Mouse (Mus musculus): ENCODE results near the gene Oprl1. TPM values are rescaled to one million over a fixed set of nuclear protein-coding genes. Genes with fewer than 3 reads are reported as not detected.

The Oprl1 gene
- polyA plus RNA-seq, 1 experiment from 2014 or later, result 102 TPM

GRCm38 (mm10) chr2:181677096-181677754 is 37.6 kb upstream of the Oprl1 start:
- Histone ChIP-seq H3K27ac (no peak overlapping the region), H3K4me3 (replicated peaks; ENCODE audit: low read length) (no peak overlapping the region), H3K27me3 (ENCODE audit: control insufficient read depth, insufficient read depth, low read length) (peaks cover 10% of the 10 kb centered on the region), H3K9ac (no peak overlapping the region), H3K36me3 (replicated peaks; ENCODE audit: control insufficient read depth, insufficient read depth) (no peaks in the 10 kb centered on the region), H3K4me1 (replicated peaks; ENCODE audit: control insufficient read depth, insufficient read depth, low read length) (peaks cover 27% of the 10 kb centered on the region), H3K9me3 (ENCODE audit: control insufficient read depth, low read length) (no peaks in the 10 kb centered on the region), H3K4me2 (replicated peaks) (no peak overlapping the region)
- ATAC-seq (ENCODE audit: low FRiP score), result no peak
- 56% methylated on average over 5 of the region's 5 CpGs for WGBS
- DNase-seq (ENCODE audit: low spot score), result no peak

- DNase-seq (ENCODE audit: low spot score), result no peak
- no peak overlapping the region for H3K27ac ChIP-seq
- no peak overlapping the region for H3K4me3 ChIP-seq (replicated peaks; ENCODE audit: low read length)
- no peak for ATAC-seq (ENCODE audit: low FRiP score)
- H3K4me2 ChIP-seq (replicated peaks), result no peak overlapping the region
- H3K27me3 ChIP-seq (ENCODE audit: control insufficient read depth, insufficient read depth, low read length), result peaks cover 5% of the 10 kb centered on the region
- 60% methylated on average over 3 of the region's 3 CpGs for WGBS
- H3K4me1 ChIP-seq (replicated peaks; ENCODE audit: control insufficient read depth, insufficient read depth, low read length), result peaks cover 27% of the 10 kb centered on the region
- no peaks in the 10 kb centered on the region for H3K36me3 ChIP-seq (replicated peaks; ENCODE audit: control insufficient read depth, insufficient read depth)
- no peaks in the 10 kb centered on the region for H3K9me3 ChIP-seq (ENCODE audit: control insufficient read depth, low read length)
- H3K9ac ChIP-seq, result no peak overlapping the region
Measured at GRCm38 (mm10) chr2:181677755-181678098, 37.1 kb upstream of the Oprl1 start.

GRCm38 (mm10) chr2:181678780-181679179 is 36.0 kb upstream of the Oprl1 start:
- DNase-seq (ENCODE audit: low spot score) (peak; percentile 76), ATAC-seq (ENCODE audit: low FRiP score) (peak; percentile 56)
- no peaks in the 10 kb centered on the region for H3K9me3 ChIP-seq (ENCODE audit: control insufficient read depth, low read length)
- no peaks in the 10 kb centered on the region for H3K27me3 ChIP-seq (ENCODE audit: control insufficient read depth, insufficient read depth, low read length)
- H3K9ac ChIP-seq, result no peak overlapping the region
- H3K27ac ChIP-seq, result no peak overlapping the region
- H3K4me3 ChIP-seq (replicated peaks; ENCODE audit: low read length), result no peak overlapping the region
- H3K4me2 ChIP-seq (replicated peaks), result no peak overlapping the region
- no peaks in the 10 kb centered on the region for H3K36me3 ChIP-seq (replicated peaks; ENCODE audit: control insufficient read depth, insufficient read depth)
- peaks cover 27% of the 10 kb centered on the region for H3K4me1 ChIP-seq (replicated peaks; ENCODE audit: control insufficient read depth, insufficient read depth, low read length)
- WGBS, result 57% methylated on average over 1 of the region's 1 CpGs

- H3K27ac ChIP-seq, result peak within 1 kb of the TSS; percentile 58
- peak within 1 kb of the TSS; percentile 94 for H3K9ac ChIP-seq
- peak within 1 kb of the TSS; percentile 71 for H3K4me2 ChIP-seq (replicated peaks)
- H3K4me1 ChIP-seq (replicated peaks; ENCODE audit: control insufficient read depth, insufficient read depth, low read length), result peaks cover 26% of the 10 kb centered on the region
- under 1% methylated on average over 66 of the region's 69 CpGs for WGBS
- peaks cover 6% of the 10 kb centered on the region; the same call in 1 of the 2 replicates for H3K36me3 ChIP-seq (replicated peaks; ENCODE audit: control insufficient read depth, insufficient read depth)
- DNase-seq (ENCODE audit: low spot score), result peak; percentile 61
- H3K27me3 ChIP-seq (ENCODE audit: control insufficient read depth, insufficient read depth, low read length), result no peaks in the 10 kb centered on the region
- no peaks in the 10 kb centered on the region for H3K9me3 ChIP-seq (ENCODE audit: control insufficient read depth, low read length)
- ATAC-seq (ENCODE audit: low FRiP score), result peak; percentile 52
- H3K4me3 ChIP-seq (replicated peaks; ENCODE audit: low read length), result peak within 1 kb of the TSS; percentile 79
Measured at GRCm38 (mm10) chr2:181679951-181680715, 34.7 kb upstream of the Oprl1 start, which contains the start of gene Tcea2. Tcea2 (plus strand) TSS chr2:181680310.

- Histone ChIP-seq H3K27ac (peak overlapping the region; percentile 58), H3K36me3 (replicated peaks; ENCODE audit: control insufficient read depth, insufficient read depth) (peaks cover 12% of the 10 kb centered on the region), H3K9ac (peak overlapping the region; percentile 94), H3K9me3 (ENCODE audit: control insufficient read depth, low read length) (no peaks in the 10 kb centered on the region), H3K27me3 (ENCODE audit: control insufficient read depth, insufficient read depth, low read length) (no peaks in the 10 kb centered on the region), H3K4me2 (replicated peaks) (peak overlapping the region; percentile 71), H3K4me3 (replicated peaks; ENCODE audit: low read length) (peak overlapping the region; percentile 79), H3K4me1 (replicated peaks; ENCODE audit: control insufficient read depth, insufficient read depth, low read length) (peaks cover 21% of the 10 kb centered on the region)
- 13% methylated on average over 7 of the region's 7 CpGs for WGBS
- ATAC-seq (ENCODE audit: low FRiP score) (peak; percentile 16; the same call in 1 of the 2 replicates), DNase-seq (ENCODE audit: low spot score) (no peak)
Measured at GRCm38 (mm10) chr2:181680716-181681117, 34.1 kb upstream of the Oprl1 start.

- H3K9me3 ChIP-seq (ENCODE audit: control insufficient read depth, low read length), result no peaks in the 10 kb centered on the region
- no peak for DNase-seq (ENCODE audit: low spot score)
- WGBS, result 94% methylated on average over 1 of the region's 1 CpGs
- ATAC-seq (ENCODE audit: low FRiP score), result no peak
- H3K36me3 ChIP-seq (replicated peaks; ENCODE audit: control insufficient read depth, insufficient read depth), result peaks cover 24% of the 10 kb centered on the region
- no peak overlapping the region for H3K4me2 ChIP-seq (replicated peaks)
- H3K4me1 ChIP-seq (replicated peaks; ENCODE audit: control insufficient read depth, insufficient read depth, low read length), result peaks cover 13% of the 10 kb centered on the region
- H3K27me3 ChIP-seq (ENCODE audit: control insufficient read depth, insufficient read depth, low read length), result no peaks in the 10 kb centered on the region
- H3K27ac ChIP-seq, result no peak overlapping the region
- no peak overlapping the region for H3K9ac ChIP-seq
- no peak overlapping the region for H3K4me3 ChIP-seq (replicated peaks; ENCODE audit: low read length)
Measured at GRCm38 (mm10) chr2:181681978-181682377, 32.8 kb upstream of the Oprl1 start.

- no peaks in the 10 kb centered on the region for H3K27me3 ChIP-seq (ENCODE audit: control insufficient read depth, insufficient read depth, low read length)
- H3K9me3 ChIP-seq (ENCODE audit: control insufficient read depth, low read length), result no peaks in the 10 kb centered on the region
- H3K36me3 ChIP-seq (replicated peaks; ENCODE audit: control insufficient read depth, insufficient read depth), result peaks cover 38% of the 10 kb centered on the region
- H3K4me3 ChIP-seq (replicated peaks; ENCODE audit: low read length), result no peak overlapping the region
- 73% methylated on average over 4 of the region's 4 CpGs for WGBS
- no peak overlapping the region for H3K27ac ChIP-seq
- H3K4me1 ChIP-seq (replicated peaks; ENCODE audit: control insufficient read depth, insufficient read depth, low read length), result peaks cover 13% of the 10 kb centered on the region
- no peak for ATAC-seq (ENCODE audit: low FRiP score)
- DNase-seq (ENCODE audit: low spot score), result no peak
- no peak overlapping the region for H3K4me2 ChIP-seq (replicated peaks)
- no peak overlapping the region for H3K9ac ChIP-seq
Measured at GRCm38 (mm10) chr2:181683381-181683780, 31.4 kb upstream of the Oprl1 start.

GRCm38 (mm10) chr2:181684713-181685112 is 30.1 kb upstream of the Oprl1 start:
- Histone ChIP-seq H3K4me2 (replicated peaks) (no peak overlapping the region), H3K4me1 (replicated peaks; ENCODE audit: control insufficient read depth, insufficient read depth, low read length) (peaks cover 13% of the 10 kb centered on the region), H3K27ac (no peak overlapping the region), H3K4me3 (replicated peaks; ENCODE audit: low read length) (no peak overlapping the region), H3K36me3 (replicated peaks; ENCODE audit: control insufficient read depth, insufficient read depth) (peaks cover 52% of the 10 kb centered on the region), H3K9me3 (ENCODE audit: control insufficient read depth, low read length) (no peaks in the 10 kb centered on the region), H3K9ac (no peak overlapping the region), H3K27me3 (ENCODE audit: control insufficient read depth, insufficient read depth, low read length) (no peaks in the 10 kb centered on the region)
- no peak for ATAC-seq (ENCODE audit: low FRiP score)
- WGBS, result 89% methylated on average over 1 of the region's 1 CpGs
- no peak for DNase-seq (ENCODE audit: low spot score)

GRCm38 (mm10) chr2:181685686-181686085 is 29.1 kb upstream of the Oprl1 start:
- no peak for ATAC-seq (ENCODE audit: low FRiP score)
- 93% methylated on average over 4 of the region's 4 CpGs for WGBS
- H3K4me3 ChIP-seq (replicated peaks; ENCODE audit: low read length), result no peak overlapping the region
- no peaks in the 10 kb centered on the region for H3K9me3 ChIP-seq (ENCODE audit: control insufficient read depth, low read length)
- peaks cover 12% of the 10 kb centered on the region for H3K4me1 ChIP-seq (replicated peaks; ENCODE audit: control insufficient read depth, insufficient read depth, low read length)
- no peak overlapping the region for H3K27ac ChIP-seq
- H3K9ac ChIP-seq, result no peak overlapping the region
- H3K27me3 ChIP-seq (ENCODE audit: control insufficient read depth, insufficient read depth, low read length), result no peaks in the 10 kb centered on the region
- H3K4me2 ChIP-seq (replicated peaks), result no peak overlapping the region
- H3K36me3 ChIP-seq (replicated peaks; ENCODE audit: control insufficient read depth, insufficient read depth), result peaks cover 52% of the 10 kb centered on the region
- no peak for DNase-seq (ENCODE audit: low spot score)

All from hindbrain, embryonic 14.5 days (tissue).